Comparison of ENCODE assay signal across 8 mouse cellular contexts in genomic region chr7:44745076-44745475, GRCm38 (mm10). TPM values are rescaled to one million over a fixed set of nuclear protein-coding genes. Genes with fewer than 3 reads are reported as not detected.
DNase-seq lines count a peak whose midpoint lies in the region; ATAC-seq and TF ChIP-seq lines count a peak whose summit lies in the region.

No protein-coding gene starts in this region.

- no peaks in the 10 kb centered on the region for H3K27me3 ChIP-seq in heart, embryonic 10.5 days (ENCODE audit: insufficient read depth, poor library complexity, severe bottlenecking)
- no peaks in the 10 kb centered on the region for H3K27me3 ChIP-seq in kidney, embryonic 14.5 days (ENCODE audit: control insufficient read depth, insufficient read depth, low read length)
- no peaks in the 10 kb centered on the region for H3K27me3 ChIP-seq in limb, embryonic 15.5 days
- no peaks in the 10 kb centered on the region for H3K27me3 ChIP-seq in midbrain, postnatal 0 days (ENCODE audit: insufficient read depth, low read length)

- DNase-seq in CD4-positive helper T cell, adult 2 months (ENCODE audit: low read depth, low spot score) = peak; percentile 90
- DNase-seq in brain, adult 2 months (ENCODE audit: low read depth, low spot score) = peak; percentile 95
- DNase-seq in heart, embryonic 10.5 days (ENCODE audit: low spot score) = peak; percentile 94
- peak; percentile 91 for DNase-seq in midbrain, postnatal 0 days (ENCODE audit: low spot score)
- peak; percentile 43 to 86 for DNase-seq in spleen, postnatal 10 days (ENCODE audit: low spot score in 2 of 2)

- peak; percentile 75 for TF ChIP-seq CTCF in embryonic fibroblast, embryonic 13.5 days (IDR thresholded peaks at IDR 0.05; ENCODE audit: borderline replicate concordance, insufficient read depth, low read length)
- TF ChIP-seq CTCF in midbrain, postnatal 0 days (IDR thresholded peaks at IDR 0.05) = peak; percentile 92

- ATAC-seq in kidney, embryonic 14.5 days (ENCODE audit: low FRiP score, low TSS enrichment) = peak; percentile 58
- ATAC-seq in limb, embryonic 15.5 days (ENCODE audit: insufficient number of reproducible peaks, low FRiP score, low TSS enrichment, low read depth) = no peak
- ATAC-seq in midbrain, postnatal 0 days (ENCODE audit: low FRiP score) = peak; percentile 78

- H3K9me3 ChIP-seq in heart, embryonic 10.5 days = no peaks in the 10 kb centered on the region
- no peaks in the 10 kb centered on the region for H3K9me3 ChIP-seq in kidney, embryonic 14.5 days (ENCODE audit: control insufficient read depth, low read length)
- H3K9me3 ChIP-seq in limb, embryonic 15.5 days = no peaks in the 10 kb centered on the region
- H3K9me3 ChIP-seq in midbrain, postnatal 0 days (ENCODE audit: low read length) = no peaks in the 10 kb centered on the region

- peak; percentile 59 for TF ChIP-seq POLR2A in embryonic fibroblast, embryonic 13.5 days (IDR thresholded peaks at IDR 0.05; ENCODE audit: low read depth, low read length)

- H3K4me2 ChIP-seq in kidney, embryonic 14.5 days (replicated peaks; ENCODE audit: low read depth, low read length) = peak overlapping the region; percentile 66
- H3K4me2 ChIP-seq in limb, embryonic 15.5 days = peak overlapping the region; percentile 81
- peak overlapping the region; percentile 60 for H3K4me2 ChIP-seq in midbrain, postnatal 0 days (ENCODE audit: low read depth, low read length, poor library complexity, severe bottlenecking)

- WGBS in heart, embryonic 10.5 days = under 1% methylated on average over 18 of the region's 18 CpGs
- WGBS in kidney, embryonic 14.5 days = 0% methylated on average over 18 of the region's 18 CpGs
- 1% methylated on average over 18 of the region's 18 CpGs for WGBS in limb, embryonic 15.5 days
- under 1% methylated on average over 18 of the region's 18 CpGs for WGBS in midbrain, postnatal 0 days

- no peaks in the 10 kb centered on the region for H3K4me1 ChIP-seq in embryonic fibroblast, embryonic 13.5 days (ENCODE audit: control insufficient read depth, insufficient read depth, low read length)
- peaks cover 22% of the 10 kb centered on the region for H3K4me1 ChIP-seq in heart, embryonic 10.5 days
- peaks cover 9% of the 10 kb centered on the region for H3K4me1 ChIP-seq in kidney, embryonic 14.5 days (ENCODE audit: control insufficient read depth, insufficient read depth, low read length)
- peaks cover 28% of the 10 kb centered on the region for H3K4me1 ChIP-seq in limb, embryonic 15.5 days
- peaks cover 6% of the 10 kb centered on the region; the same call in 1 of the 2 replicates for H3K4me1 ChIP-seq in midbrain, postnatal 0 days (ENCODE audit: insufficient read depth, low read length)

- H3K36me3 ChIP-seq in heart, embryonic 10.5 days = no peaks in the 10 kb centered on the region
- no peaks in the 10 kb centered on the region for H3K36me3 ChIP-seq in kidney, embryonic 14.5 days (ENCODE audit: control insufficient read depth, insufficient read depth, low read length)
- H3K36me3 ChIP-seq in limb, embryonic 15.5 days = no peaks in the 10 kb centered on the region
- H3K36me3 ChIP-seq in midbrain, postnatal 0 days (ENCODE audit: insufficient read depth, low read length) = no peaks in the 10 kb centered on the region

- no peak overlapping the region for H3K27ac ChIP-seq in embryonic fibroblast, embryonic 13.5 days (ENCODE audit: insufficient read depth, low read length)
- H3K27ac ChIP-seq in heart, embryonic 10.5 days = peak overlapping the region; percentile 69; the same call in 1 of the 2 replicates
- no peak overlapping the region for H3K27ac ChIP-seq in kidney, embryonic 14.5 days (ENCODE audit: low read depth, low read length)
- H3K27ac ChIP-seq in limb, embryonic 15.5 days = no peak overlapping the region
- peak overlapping the region; percentile 66 for H3K27ac ChIP-seq in midbrain, postnatal 0 days (ENCODE audit: low read depth, low read length)

- peak overlapping the region; percentile 54 for H3K9ac ChIP-seq in kidney, embryonic 14.5 days (ENCODE audit: low read depth, low read length)
- peak overlapping the region; percentile 41; the same call in 1 of the 2 replicates for H3K9ac ChIP-seq in limb, embryonic 15.5 days
- peak overlapping the region; percentile 52; the same call in 1 of the 2 replicates for H3K9ac ChIP-seq in midbrain, postnatal 0 days (replicated peaks; ENCODE audit: low read length, poor library complexity, severe bottlenecking)

- H3K4me3 ChIP-seq in embryonic fibroblast, embryonic 13.5 days (ENCODE audit: insufficient read depth, low read length) = peak overlapping the region; percentile 35
- peak overlapping the region; percentile 59 for H3K4me3 ChIP-seq in heart, embryonic 10.5 days
- H3K4me3 ChIP-seq in kidney, embryonic 14.5 days (ENCODE audit: low read length) = peak overlapping the region; percentile 47
- peak overlapping the region; percentile 45 for H3K4me3 ChIP-seq in limb, embryonic 15.5 days
- H3K4me3 ChIP-seq in midbrain, postnatal 0 days (ENCODE audit: low read depth, low read length) = peak overlapping the region; percentile 43

RNA-seq across cellular contexts. Expression of gene Vrk3, which starts 3.1 kb away (rescaled TPM):
- 26.3 and 27.4 TPM in 2 replicates for polyA plus RNA-seq in embryonic fibroblast, embryonic 13.5 days (2011; ENCODE audit: insufficient read length, low read depth, missing spikeins)
- polyA plus RNA-seq in heart, embryonic 10.5 days (2016; fragmentation: Nextera tagmentation; extraction: Ambion mirVana) = 34.0 and 35.5 TPM in 2 replicates
- polyA plus RNA-seq in kidney, embryonic 14.5 days (2014; fragmentation: Nextera tagmentation; extraction: Ambion mirVana) = 35.2 and 43.4 TPM in 2 replicates
- 30.4 and 30.8 TPM in 2 replicates for polyA plus RNA-seq in limb, embryonic 15.5 days (2015; fragmentation: Nextera tagmentation; extraction: Ambion mirVana)
- total RNA-seq in midbrain, postnatal 0 days (2014; rRNA removed) = 22.8 and 23.3 TPM in 2 replicates
- polyA plus RNA-seq in midbrain, postnatal 0 days (2015; fragmentation: Nextera tagmentation; extraction: Ambion mirVana) = 23.5 and 26.4 TPM in 2 replicates

RNA-seq across cellular contexts. Expression of gene Zfp473, which starts 5.8 kb away (rescaled TPM):
- polyA plus RNA-seq in embryonic fibroblast, embryonic 13.5 days (2011; ENCODE audit: insufficient read length, low read depth, missing spikeins) = 0.12 and 0.53 TPM in 2 replicates
- polyA plus RNA-seq in heart, embryonic 10.5 days (2016; fragmentation: Nextera tagmentation; extraction: Ambion mirVana) = 1.8 TPM in 2 replicates
- 2.5 and 3.1 TPM in 2 replicates for polyA plus RNA-seq in kidney, embryonic 14.5 days (2014; fragmentation: Nextera tagmentation; extraction: Ambion mirVana)
- polyA plus RNA-seq in limb, embryonic 15.5 days (2015; fragmentation: Nextera tagmentation; extraction: Ambion mirVana) = 1.7 TPM in 2 replicates
- total RNA-seq in midbrain, postnatal 0 days (2014; rRNA removed) = 1.1 TPM in 2 replicates
- polyA plus RNA-seq in midbrain, postnatal 0 days (2015; fragmentation: Nextera tagmentation; extraction: Ambion mirVana) = 0.48 and 0.51 TPM in 2 replicates

RNA-seq across cellular contexts. Expression of gene Izumo2, which starts 36.5 kb away (rescaled TPM):
- not detected in 2 replicates for polyA plus RNA-seq in embryonic fibroblast, embryonic 13.5 days (2011; ENCODE audit: insufficient read length, low read depth, missing spikeins)
- polyA plus RNA-seq in heart, embryonic 10.5 days (2016; fragmentation: Nextera tagmentation; extraction: Ambion mirVana) = not detected in 2 replicates
- not detected in 2 replicates for polyA plus RNA-seq in kidney, embryonic 14.5 days (2014; fragmentation: Nextera tagmentation; extraction: Ambion mirVana)
- not detected in 2 replicates for polyA plus RNA-seq in limb, embryonic 15.5 days (2015; fragmentation: Nextera tagmentation; extraction: Ambion mirVana)
- total RNA-seq in midbrain, postnatal 0 days (2014; rRNA removed) = not detected in 2 replicates
- not detected in 2 replicates for polyA plus RNA-seq in midbrain, postnatal 0 days (2015; fragmentation: Nextera tagmentation; extraction: Ambion mirVana)

Comparison
In these comparisons a context has a peak if more than half of its experiments do, and no peak if none do; other contexts are left out.
1. H3K27ac ChIP-seq: peak in heart, embryonic 10.5 days (single experiment) and midbrain, postnatal 0 days (single experiment); none in embryonic fibroblast, embryonic 13.5 days (single experiment), kidney, embryonic 14.5 days (single experiment) and limb, embryonic 15.5 days (single experiment).
2. Peak in every context shown above with its lines, with median percentiles within 50 percentile points of each other: DNase-seq, H3K4me3 ChIP-seq, H3K4me2 ChIP-seq and H3K9ac ChIP-seq.